In the genomic region with DNA sequence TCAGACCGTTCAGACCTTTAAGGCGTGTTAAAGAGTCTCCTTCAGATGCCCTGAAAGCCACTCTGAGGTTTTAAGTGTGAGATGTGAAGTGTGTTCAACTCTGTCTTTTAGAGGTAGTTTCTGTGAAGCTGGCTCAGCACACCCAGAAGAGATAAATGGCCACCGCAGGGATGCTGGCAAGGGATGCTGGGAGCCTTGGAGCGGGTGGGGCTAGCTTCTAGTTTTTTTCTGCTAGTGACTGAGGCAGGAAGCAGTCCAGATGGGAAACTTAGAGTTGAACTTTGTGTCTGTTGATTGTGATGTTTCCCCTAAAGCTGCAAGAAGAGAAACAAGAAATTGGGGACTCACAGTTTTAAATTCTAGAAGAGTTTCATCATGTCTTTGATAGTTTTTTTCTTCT, we compare ENCODE assay signal across 14 mouse cellular contexts.
DNase-seq lines count a peak whose midpoint lies in the region; ATAC-seq lines count a peak whose summit lies in the region.
"Had no signal": no experiment of that assay in that cellular context is flagged by ENCODE, and none has a peak within 500 bp of the region (broad histone marks: within the 10 kb centered on the region; RNA-seq: fewer than 3 reads in every experiment).

No protein-coding gene starts in this region.

- H3K27me3 ChIP-seq in neural tube, embryonic 11.5 days (ENCODE audit: control insufficient read depth, insufficient read depth, low read length): no peaks in the 10 kb centered on the region
- H3K27me3 ChIP-seq: limb, embryonic 12.5 days had no signal

- H3K4me3 ChIP-seq in neural tube, embryonic 11.5 days (ENCODE audit: low read depth, low read length): no peak overlapping the region

- H3K27ac ChIP-seq in neural tube, embryonic 11.5 days (ENCODE audit: low read depth, low read length): no peak overlapping the region
- H3K27ac ChIP-seq: limb, embryonic 12.5 days had no signal

- H3K4me1 ChIP-seq in neural tube, embryonic 11.5 days (ENCODE audit: control insufficient read depth, insufficient read depth, low read length): peaks cover 2% of the 10 kb centered on the region; the same call in 1 of the 2 replicates

- no peak overlapping the region for H3K4me2 ChIP-seq in neural tube, embryonic 11.5 days (ENCODE audit: low read depth)

- H3K9ac ChIP-seq in neural tube, embryonic 11.5 days (ENCODE audit: low read length): no peak overlapping the region

- no peaks in the 10 kb centered on the region for H3K36me3 ChIP-seq in neural tube, embryonic 11.5 days (ENCODE audit: control insufficient read depth, insufficient read depth, low read length)
- H3K36me3 ChIP-seq: limb, embryonic 12.5 days had no signal

- no peak for ATAC-seq in neural tube, embryonic 11.5 days (ENCODE audit: insufficient read depth, low FRiP score, low TSS enrichment)
- no peak for ATAC-seq in megakaryocyte-erythroid progenitor cell, adult 5-6 weeks (replicated peaks; ENCODE audit: low FRiP score, low TSS enrichment, poor library complexity, severe bottlenecking)

- 50% methylated on average over 4 of the region's 4 CpGs for WGBS in neural tube, embryonic 11.5 days

- peak; percentile 17 for DNase-seq in gastrocnemius, adult 18-20 months (ENCODE audit: low spot score)
- DNase-seq in gastrocnemius, postnatal 4 days (ENCODE audit: low spot score in 2 of 2): no peak
- DNase-seq in kidney, postnatal 10 days: peak; percentile 22
- DNase-seq in kidney, adult 9 months: no peak
- DNase-seq in neural tube, embryonic 11.5 days (ENCODE audit: low spot score): peak; percentile 47
- DNase-seq in neural tube, embryonic 10.5 days (ENCODE audit: extremely low spot score, low spot score): no peak
- DNase-seq: cerebellum, adult 9-11 months; kidney, adult 11 months; kidney, postnatal 4 days; layer of hippocampus, postnatal 36 days; lung, postnatal 14 days; thymus, postnatal 25 days had no signal

- H3K9me3 ChIP-seq in neural tube, embryonic 11.5 days (ENCODE audit: control insufficient read depth, low read length): no peaks in the 10 kb centered on the region
- H3K9me3 ChIP-seq: limb, embryonic 12.5 days had no signal

Comparison
In these comparisons a context has a peak if more than half of its experiments do, and no peak if none do; other contexts are left out.
1. DNase-seq: peak in gastrocnemius, adult 18-20 months (single experiment), kidney, postnatal 10 days (single experiment) and neural tube, embryonic 11.5 days (single experiment); none in gastrocnemius, postnatal 4 days (0 of 2), kidney, adult 9 months (single experiment) and neural tube, embryonic 10.5 days (single experiment).